Mouse (Mus musculus): Measurements from ENCODE around the gene Stx16.

Gene Stx16

GRCm38 (mm10) chr2:174075673-174076432 lies at the start of gene Stx16:
Gene Stx16 (plus strand): TSS chr2:174076308.
- DNase-seq (ENCODE audit: low read depth, low spot score) = peak; percentile 97

GRCm38 (mm10) chr2:174026406-174026805 lies 49.7 kb upstream of the Stx16 start:
- DNase-seq (ENCODE audit: low read depth, low spot score) = no peak

- DNase-seq (ENCODE audit: low read depth, low spot score) = no peak
Observed at GRCm38 (mm10) chr2:174033257-174033800, 42.8 kb upstream of the Stx16 start.

DNA sequence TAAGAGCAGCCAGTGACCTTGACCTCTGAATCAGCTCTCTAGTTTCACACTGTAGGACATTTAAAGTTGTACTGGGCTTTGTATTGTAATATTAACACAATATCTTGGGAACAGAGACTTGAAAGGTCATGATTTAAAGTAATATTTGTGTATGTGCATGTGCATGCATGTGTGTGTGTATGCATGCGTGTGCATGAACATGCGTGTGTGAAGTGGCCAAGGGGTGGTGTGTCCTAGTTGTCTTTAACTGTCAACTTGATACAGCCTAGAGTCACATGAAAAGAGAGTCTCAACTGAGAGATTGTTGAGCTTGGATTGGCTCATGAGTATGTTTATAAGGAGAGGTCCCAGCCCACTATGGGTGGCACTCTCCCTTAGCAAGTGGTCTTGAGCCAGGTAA lies 28.5 kb upstream of the Stx16 start:
- DNase-seq (ENCODE audit: low read depth, low spot score) = no peak

DNA sequence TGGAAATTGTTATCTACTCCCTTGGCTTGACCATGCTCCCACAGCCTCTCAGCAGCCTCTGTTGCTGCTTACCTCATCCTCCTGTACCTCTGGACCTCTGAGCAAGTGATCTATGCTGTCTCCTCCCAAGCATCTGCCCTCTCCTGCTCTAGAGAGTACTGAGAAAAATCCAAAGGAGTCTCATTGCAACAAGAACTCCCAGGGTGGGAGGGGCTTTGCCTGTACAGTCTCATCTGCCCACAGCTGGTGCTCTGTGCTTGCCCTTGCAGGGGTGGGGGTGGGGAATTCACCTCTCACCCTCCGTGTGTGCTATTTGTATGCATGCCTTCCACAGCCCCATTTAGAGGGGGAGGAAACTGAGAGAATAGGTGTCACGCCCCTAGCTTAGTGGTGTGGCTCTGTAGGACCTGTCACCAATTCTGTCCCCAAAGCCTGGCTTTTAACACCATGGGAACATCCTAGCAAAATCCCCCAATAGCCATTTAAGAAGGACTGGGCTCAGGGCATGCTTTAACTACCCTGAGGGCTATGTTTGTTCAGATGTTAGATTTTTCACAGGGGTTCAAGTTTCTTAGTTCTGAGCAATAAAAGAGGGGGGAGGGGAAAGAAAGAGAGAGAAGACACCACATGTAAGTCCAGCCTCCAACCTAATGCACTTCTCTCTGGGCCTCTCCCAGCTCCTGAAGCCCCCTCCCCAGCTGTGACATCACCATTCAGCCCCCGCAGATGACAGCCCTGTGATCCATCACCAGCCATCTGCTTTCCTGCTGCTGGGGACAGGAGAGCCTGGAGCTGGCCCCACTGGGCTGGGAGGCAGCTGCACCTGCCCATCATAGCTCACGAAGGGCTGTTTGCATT lies 26.4 kb upstream of the Stx16 start:
- DNase-seq (ENCODE audit: low read depth, low spot score) = peak; percentile 70

- no peak for DNase-seq (ENCODE audit: low read depth, low spot score)
Observed at GRCm38 (mm10) chr2:174050339-174050685, 25.8 kb upstream of the Stx16 start.

- DNase-seq (ENCODE audit: low read depth, low spot score) = peak; percentile 43
Observed at GRCm38 (mm10) chr2:174051081-174051481, 25.0 kb upstream of the Stx16 start.

- DNase-seq (ENCODE audit: low read depth, low spot score) = no peak
Observed at GRCm38 (mm10) chr2:174054496-174054895, 21.6 kb upstream of the Stx16 start.

DNA sequence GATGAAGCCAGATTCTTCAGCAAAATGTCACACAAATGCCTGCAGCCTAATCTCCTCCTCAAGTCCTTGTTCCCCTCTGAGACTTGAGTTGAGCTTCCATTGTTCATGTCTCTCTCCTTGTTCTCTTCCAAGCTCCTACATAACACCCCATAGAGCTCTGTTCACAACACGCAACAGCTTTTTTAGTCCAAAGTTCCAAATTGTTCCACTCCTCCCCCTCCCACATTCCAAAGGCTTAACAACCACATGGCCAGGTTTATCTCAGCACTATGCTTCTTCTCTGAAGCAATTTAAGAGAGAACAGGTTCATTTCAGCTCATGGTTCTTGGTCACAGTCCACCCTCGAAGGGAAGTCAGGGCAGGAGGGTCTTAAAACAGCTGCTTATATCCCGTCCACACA lies 18.4 kb upstream of the Stx16 start:
- no peak for DNase-seq (ENCODE audit: low read depth, low spot score)

DNA sequence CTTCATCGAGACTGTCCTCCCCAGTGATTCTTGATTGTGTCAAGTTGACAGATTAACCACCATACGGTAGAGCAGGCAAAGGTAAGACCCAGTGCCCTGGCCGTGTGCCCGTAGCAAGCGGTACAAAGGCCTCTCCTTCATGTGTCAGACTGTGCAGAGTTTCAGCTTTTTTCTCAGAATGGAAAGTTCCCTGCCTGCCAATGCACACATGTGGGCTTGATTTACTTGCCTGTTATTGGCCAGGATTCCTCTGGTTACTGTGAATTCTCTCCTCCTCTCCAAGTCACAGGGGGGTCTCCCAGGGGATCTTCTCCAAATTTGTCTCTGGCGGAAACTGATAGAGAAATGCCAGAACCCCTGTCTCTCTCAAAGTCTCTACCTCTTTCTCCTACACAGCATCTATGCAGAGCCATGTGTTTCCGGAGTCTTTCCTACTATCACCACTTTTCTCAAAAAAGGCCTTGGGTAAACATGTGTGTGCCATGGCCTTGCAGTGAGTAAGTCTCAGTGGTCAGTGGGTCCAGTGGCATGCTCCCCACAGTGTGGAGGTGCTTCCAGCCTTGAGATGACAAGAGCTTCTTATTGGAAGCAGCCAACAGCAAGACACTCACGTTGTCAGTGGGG lies 17.7 kb upstream of the Stx16 start:
- no peak for DNase-seq (ENCODE audit: low read depth, low spot score)

DNA sequence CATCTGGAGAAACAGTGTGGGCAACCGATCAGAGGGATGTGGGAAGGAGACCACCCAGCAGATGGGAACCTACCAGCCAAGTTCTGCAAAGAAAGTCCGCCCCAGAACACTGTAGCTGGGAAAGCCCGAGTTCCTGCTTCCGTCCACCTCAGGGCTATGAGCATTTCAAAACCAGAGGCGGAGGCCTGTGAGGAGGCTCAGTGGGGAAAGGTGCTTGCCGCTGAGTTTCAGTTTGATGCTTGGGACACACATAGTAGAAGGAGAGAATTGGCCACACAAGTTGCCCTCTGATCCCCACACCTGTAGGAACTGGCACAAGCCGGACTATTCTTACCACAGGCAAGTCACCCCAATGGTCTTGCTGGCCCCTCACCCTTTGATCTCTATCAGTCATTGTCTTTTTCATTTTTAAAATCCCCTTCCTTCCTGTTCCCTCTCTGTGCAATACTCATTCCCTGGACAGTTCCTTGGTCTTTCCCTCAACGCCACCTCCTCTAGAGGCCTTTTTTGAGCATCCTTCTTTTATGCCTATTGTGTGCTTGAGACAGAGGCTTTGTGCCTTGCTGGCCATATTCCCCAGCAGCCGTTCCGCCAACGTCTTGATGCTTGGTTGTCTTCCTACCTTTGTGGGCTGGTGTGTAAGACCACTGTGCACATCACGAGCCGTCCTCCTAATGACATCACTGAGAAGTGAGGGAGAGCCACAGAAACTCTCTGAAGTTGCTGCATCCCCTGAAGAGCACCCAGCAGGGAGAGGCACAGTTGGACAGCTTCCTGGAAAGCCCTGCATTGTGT lies 16.3 kb upstream of the Stx16 start:
- DNase-seq (ENCODE audit: low read depth, low spot score) = no peak

DNA sequence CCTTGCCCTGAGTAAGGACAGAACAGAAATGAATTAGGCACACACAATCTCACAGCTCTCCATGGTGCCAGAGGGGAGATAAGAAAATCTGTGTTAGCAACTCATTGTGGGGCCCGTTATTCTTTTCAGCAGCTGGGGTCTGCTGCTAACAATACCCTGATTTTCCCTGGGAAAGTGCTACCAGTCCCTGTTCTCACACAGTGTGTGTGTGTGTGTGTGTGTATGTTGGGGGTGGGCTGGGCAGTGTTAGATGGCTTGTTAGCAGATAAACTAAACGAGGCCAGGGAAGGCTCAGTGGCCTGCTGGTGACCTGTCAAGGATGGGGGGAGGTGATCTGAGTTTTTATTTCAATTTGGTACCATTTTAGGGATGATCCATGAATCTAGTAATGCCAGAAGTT lies 14.9 kb upstream of the Stx16 start:
- DNase-seq (ENCODE audit: low read depth, low spot score) = no peak

GRCm38 (mm10) chr2:174063074-174063473 lies 13.0 kb upstream of the Stx16 start:
- no peak for DNase-seq (ENCODE audit: low read depth, low spot score)

GRCm38 (mm10) chr2:174063527-174064211 lies 12.4 kb upstream of the Stx16 start:
- no peak for DNase-seq (ENCODE audit: low read depth, low spot score)

DNA sequence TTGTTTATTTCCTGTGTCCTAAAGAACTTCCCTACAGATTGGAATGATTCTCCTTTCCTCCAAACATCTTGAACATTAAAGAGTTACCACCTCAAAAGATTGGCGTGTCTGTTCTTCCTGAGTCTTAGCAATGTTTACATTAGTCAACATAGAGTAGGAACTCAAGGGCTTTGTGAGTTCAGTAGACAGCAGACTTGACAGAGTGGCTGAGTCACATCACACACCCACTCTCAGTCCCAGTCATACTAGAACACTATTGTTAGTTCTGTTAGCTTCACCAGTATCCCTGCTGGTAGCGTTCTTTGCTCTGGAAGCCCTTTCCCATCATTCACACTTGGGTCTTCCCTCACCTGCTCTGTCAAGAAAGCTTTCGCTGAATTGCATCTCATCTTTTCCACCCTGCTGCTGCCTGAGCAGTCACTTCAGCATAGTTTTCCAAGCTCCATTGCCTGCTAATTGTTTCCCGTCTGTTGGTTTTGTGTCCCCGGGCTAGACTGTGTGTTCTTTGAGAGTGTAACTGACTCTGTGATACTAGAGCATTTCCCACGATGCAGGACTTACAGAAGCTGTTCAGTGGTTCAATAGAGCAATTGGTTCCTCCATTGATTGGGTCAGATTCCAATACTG lies 8.2 kb upstream of the Stx16 start:
- no peak for DNase-seq (ENCODE audit: low read depth, low spot score)

DNA sequence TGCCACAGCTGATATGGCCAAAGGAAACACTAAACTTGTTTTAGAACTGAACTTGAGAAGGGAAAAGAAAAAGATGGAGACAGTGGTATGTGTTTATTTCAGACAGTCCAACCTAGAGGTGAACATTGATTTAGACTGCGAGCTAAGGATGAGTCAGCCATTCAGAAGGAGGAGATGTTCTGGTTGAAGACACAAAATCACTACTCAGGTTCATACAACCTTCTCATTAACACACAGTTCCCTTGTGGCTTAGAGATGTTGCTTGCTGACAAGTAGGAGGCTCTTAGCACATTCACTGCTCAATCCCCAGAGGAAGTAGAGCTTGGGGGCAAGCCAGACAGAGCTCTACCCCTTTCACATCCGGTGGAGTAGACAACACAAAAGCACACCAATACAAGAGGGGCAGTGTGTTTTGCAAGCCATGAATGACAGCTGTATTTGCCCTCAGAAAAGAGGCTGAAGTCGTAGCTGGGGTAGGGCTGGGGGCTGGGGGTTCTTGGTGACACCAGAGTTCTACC lies 6.5 kb upstream of the Stx16 start:
- no peak for DNase-seq (ENCODE audit: low read depth, low spot score)

GRCm38 (mm10) chr2:174071406-174071805 lies 4.7 kb upstream of the Stx16 start:
- DNase-seq (ENCODE audit: low read depth, low spot score) = no peak

DNA sequence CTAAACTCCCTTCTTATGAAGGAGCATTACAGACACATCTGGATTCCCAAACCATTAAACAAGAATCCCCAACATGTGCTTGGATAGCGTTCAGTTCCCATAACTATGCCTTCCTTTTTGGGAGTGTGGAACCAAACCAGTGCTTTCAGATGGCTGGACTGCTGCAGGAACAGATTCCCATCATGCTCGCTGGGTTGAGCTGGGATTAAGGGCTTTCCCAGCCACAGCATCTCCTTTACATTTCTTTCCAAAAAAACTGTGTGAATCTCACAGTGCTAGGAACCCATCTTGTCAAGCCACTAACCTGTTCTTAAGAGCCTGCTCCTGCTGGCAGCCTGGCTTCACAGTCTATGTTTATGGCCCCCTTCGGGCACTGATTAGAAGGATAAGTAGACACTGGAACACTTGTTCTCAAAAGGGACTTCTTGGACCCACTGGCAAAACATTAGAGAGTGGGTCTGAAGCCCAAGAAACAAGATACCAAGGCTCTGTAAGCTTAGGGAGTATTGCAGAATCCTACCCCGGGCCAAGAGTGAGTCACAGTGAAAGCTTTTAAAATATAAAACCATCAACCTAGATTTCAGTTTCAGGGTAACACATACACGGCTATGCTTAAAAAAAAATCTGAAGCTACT lies 2.8 kb upstream of the Stx16 start:
- no peak for DNase-seq (ENCODE audit: low read depth, low spot score)

- no peak for DNase-seq (ENCODE audit: low read depth, low spot score)
Observed at GRCm38 (mm10) chr2:174074621-174075020, 1.5 kb upstream of the Stx16 start.

Measured in ZHBTc4 (cell line).